Mouse (Mus musculus) embryo, embryonic 10 days (tissue): ENCODE results near the gene Dtnb.
"Not testable (repeated sequence)": the region's sequence is repeated elsewhere in the genome, so short reads cannot be mapped to it uniquely, and the experiment has no call there.

Experiments
- DNase-seq: peaks from one replicate; pipeline ENCODE4 v3.0.0-alpha.2; 2015; ENCODE audit warnings: low spot score

Dtnb gene

DNA sequence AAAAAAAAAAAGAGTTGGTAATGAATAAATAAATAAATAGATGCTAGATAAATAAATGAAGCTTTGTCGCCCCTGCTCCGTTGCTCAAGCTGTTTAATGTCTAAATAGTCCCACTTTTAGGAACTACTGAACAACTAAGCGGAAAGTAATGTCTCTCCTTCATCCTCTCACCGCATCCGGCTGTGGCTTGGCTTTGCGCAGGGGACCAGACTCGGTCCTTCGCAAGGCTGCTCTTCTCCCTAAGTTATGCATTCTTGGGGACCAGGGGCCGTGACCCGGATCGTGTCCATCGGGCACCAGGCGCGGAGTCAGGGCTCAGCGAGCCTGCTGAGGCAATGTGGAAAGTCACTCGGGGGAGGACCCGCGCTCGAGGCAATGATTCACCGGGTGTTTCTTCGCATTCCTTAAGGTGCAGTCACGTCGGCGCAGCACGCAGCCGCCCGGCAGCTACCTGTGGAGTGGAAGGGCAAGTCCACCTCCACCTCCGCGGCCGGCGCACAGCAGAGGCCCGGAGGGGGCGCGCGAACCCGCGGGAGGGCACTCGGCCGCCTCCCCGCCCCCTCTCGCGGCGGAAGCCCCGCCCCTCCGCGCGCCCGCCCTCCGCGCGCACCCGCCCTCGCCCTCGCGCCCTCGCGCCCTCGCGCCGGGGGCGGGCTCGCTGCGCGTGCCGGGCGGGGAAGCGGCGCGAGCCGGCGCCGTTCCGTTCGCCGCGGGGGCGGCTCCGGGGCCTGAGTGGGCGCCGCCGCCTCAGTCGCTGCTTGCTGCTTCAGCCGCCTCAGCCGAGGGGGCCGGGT lies at the start of gene Dtnb:
Gene Dtnb, plus strand, starts transcription at position 595 of the 794 bp plus-strand sequence.
- DNase-seq, result peak; percentile 73

DNA sequence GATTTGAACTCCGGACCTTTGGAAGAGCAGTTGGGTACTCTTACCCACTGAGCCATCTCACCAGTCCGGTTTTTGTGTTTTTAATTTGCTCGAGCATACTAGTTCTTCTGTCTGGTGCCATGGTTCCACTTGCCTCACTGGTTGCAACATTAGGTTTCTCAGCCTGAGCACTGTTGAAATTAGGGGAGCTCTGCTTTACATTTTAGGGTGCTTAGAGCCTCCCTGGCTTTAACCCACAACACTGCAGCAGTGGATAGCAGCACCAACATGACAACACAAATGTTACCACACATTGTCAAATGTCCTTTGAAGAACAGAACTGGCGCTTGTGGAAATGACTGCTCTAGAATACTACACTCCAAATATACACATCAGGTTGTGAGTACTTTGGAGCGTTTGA lies 46.6 kb upstream of the Dtnb start:
- DNase-seq, result no peak

DNA sequence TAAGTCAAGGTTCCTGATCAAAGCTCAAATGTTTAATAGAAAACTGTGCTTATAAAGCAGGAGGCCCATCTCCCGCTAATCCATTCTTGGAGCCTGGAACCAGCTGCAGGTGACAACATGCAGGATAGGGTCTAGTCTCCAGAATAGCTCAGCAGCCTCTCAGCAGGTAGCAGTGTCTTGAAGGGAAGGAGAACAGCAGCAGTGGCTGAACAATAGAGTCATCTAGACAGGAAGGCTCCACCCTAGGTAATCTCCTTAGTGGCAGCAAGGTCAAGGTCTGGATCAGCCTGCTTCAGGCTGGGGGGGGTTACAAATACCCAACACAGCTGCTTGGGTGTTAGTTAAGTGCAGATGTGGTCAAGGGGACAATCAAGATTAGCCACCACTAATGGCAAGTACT lies 36.7 kb upstream of the Dtnb start:
- DNase-seq, result not testable (repeated sequence)

DNA sequence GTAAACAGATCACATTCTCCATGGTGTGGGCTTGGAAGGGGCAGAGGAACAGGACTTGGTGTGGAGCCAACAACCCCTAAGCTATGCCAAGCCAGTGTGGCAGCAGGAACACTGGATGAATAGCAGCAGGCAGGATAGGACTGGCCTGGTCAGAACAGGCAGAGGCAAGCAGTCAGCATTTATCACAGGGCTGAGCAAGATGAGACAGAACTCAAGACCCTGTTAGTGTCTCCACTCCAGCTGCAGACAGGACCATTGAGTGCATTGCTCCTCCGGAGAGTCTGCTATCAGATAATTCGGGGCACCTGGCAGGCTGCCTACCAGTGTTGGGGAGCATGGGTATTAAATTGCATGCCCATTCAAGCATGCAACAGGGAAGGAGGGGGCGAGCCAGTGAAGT lies 34.6 kb upstream of the Dtnb start:
- no peak for DNase-seq

DNA sequence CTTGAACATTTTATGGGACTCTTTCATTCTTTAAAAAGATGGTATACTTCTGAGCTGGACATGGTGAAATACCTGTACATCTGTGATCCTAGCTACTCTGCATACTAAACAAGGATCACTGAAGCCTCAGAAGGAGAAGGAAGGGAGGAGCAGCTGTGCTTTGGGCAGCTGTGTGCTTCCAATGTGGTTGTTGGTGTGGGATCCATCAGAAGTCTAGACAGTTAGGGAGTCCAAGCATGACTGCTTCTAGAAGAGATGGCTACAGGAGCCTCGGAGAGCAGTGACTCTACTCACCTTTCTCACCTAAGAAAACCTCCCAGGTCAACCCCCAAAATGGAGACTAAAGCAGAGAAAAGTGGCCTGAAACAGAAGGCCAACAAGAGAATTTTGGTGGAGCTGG lies 34.1 kb upstream of the Dtnb start:
- no peak for DNase-seq

DNA sequence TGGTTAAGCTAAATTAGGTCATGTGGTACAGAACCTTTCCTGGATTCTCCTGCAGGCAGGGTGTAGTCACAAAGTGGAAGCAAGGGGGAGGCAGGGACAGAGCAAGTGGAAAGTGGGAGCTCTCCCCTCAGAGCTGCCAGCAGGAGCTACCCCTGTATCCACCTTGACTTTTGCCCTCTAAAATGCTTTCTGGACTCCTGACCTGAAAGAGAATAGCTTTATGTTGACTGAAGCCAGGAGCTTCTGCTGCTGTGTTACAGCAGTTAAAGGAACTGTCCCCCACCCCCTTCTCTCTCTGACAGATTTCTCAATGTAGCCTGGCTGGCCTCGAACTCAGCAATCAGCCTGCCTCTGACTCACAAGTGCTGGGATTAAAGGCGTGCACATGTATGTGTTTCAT lies 32.6 kb upstream of the Dtnb start:
- DNase-seq, result no peak

DNA sequence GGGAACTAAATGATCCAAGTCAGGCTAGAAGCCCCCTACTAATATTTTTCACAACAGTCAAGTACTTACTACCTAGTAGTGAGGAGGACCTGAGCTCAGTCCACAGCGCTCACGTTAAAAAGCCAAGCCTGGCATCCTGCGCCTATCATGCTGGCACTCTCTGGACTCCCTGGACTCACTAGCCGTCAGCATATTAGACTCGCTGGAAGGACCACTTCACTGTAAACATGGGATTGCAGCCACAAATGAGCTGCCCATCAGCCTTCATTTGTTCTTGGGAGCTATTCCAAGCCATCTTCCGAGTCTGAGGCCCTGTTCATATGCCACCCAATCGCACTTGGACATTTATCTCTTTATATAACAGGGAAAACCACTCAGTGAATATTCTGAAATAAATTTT lies 31.3 kb upstream of the Dtnb start:
- DNase-seq, result no peak

DNA sequence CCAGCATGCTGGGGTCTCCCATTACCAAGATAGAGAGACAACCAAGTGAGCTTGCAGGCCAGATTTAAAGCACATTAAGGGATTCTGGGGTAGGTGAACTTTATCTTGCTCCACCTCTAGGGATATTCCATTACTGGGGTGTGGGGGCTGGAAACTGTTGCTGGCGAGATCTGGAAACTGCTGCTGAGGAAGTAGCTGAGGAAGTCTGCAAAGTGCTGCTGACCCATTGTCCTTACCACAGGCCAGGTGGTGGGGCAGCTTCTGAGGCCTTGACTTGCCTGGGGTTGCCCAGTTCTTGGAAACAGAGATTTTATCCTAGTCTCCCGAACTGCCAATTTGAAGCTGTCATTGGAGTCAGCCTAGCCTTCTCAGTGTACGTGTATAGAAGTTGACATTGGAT lies 26.7 kb upstream of the Dtnb start:
- DNase-seq, result no peak

DNA sequence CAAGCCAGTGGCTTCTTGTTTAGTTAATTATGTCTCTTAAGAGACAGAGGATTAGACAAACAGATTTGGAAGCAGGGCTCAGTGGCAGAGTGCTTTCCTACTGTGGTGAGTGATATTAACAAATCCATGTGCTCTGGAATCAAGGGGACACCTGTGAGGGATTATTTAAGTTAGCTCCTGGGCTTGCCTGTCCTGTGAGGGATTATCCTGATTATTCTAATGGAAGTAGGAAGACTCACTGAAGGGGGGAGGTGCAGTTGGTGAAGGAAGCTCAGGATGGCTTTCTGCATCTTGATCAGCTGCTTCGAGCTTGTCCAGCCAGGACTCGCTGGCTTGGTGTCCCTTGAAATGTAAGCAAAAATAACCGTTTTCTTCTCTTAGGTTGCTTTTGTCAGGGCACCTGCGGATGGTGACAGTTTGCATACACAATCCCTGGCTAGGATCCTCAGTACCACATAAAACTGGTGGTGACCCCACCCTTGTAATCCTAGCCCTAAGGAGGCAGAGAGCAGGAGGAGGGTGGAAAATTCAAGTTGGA lies 26.0 kb upstream of the Dtnb start:
- DNase-seq, result no peak

DNA sequence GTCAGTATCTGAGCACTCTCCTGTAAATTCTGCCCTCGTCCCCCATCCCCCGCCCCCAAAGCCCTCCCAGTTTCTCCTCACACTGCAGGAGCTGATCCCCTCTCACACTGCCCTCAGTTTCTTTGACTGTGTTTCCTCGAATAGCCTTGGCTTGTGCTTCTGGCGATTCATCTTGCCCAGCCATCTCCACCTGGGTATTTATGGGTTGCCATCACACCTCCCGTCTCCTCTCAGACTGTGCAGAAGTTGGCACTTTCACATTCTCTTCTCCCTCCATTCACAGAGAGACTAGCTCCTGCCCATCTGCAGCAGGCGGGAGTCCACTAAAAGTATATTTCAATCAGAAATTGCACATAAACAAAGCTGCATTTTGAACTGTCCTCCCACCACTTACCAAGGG lies 25.4 kb upstream of the Dtnb start:
- no peak for DNase-seq

DNA sequence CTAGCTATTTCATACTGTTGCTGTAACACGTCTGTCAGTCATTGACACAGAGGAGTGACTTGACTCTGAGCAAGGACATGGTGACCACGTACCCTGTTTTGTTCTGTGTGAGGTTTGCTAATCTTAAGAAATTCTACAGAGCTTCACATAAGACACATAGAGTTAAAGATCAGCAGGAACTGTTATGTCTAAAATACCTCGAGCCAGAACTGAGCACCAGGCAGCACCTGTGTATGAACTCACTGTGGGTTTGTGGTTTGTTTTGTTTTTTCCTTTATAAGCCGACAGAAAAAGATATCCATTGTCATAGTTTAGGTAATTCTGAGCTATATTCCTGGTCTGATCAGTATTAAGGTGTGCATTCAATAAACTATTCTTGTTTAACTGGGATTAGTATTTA lies 24.7 kb upstream of the Dtnb start:
- DNase-seq, result no peak

DNA sequence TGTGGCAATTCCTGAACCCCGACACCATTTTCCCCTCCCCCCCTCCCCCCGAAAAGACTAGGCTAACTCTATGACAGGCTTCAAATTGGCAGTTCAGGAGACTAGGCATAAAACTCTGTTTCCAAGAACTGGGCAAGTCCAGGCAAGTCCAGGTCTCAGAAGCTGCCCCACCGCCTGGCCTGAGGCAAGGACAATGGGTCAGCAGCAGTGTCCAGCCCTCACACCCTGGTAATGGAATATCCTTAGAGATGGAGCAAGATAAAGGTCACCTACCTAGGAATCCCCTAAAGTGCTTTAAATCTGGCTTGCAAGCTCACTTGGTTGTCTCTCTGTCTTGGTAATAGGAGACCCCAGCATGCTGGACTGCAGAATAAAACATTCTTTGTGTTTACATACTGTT lies 24.3 kb upstream of the Dtnb start:
- DNase-seq, result no peak

DNA sequence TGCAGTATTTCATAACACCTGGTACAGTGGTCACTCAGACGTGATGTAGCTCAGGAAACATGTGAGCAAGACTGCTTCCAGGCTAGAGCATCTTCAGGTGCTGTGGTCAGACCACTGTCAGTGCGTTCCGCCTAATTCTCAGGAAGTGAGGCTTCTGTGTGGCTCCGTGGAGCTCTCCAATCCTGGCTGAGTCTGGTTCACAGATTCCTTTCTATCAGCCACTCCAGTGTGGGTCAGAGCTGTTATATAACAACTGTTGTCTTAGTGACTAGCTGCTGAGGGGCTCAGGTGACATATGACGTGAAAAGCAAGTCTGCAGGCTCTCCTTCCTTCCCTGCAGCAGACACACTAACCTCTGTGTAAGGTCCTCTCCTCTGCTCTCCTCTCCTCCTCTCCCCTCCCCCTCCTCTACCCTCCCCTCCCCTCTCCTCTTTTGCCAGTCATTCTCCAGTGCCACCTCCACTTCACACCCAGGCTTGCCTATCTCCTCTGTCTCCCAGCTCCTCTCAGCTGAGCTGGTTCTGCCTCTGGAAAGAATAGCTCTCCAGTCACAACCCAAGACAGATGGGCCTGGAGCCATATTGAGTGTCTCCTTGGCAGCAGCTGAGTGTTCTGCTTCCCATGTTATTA lies 23.5 kb upstream of the Dtnb start:
- DNase-seq, result no peak

DNA sequence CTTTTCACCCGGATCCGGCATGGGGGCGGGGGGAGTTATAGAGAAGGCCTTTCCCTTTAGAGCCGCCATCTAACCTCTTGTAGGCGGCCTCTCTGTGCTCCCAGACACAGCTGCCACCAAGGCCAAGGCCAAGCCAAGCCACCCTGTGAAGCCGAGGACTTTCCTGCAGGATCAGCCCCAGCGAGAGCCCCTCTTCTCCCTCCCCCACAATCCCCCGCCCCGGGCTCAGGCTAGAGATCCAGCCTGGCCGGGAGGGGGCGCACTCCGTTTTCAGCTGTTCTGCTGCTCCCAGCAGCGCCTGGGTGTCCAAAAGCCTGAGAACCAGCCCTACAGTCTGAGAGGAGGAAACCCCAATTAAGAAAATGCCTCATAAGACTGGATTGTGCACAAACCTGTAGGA lies 21.9 kb upstream of the Dtnb start:
- peak; percentile 57 for DNase-seq

DNA sequence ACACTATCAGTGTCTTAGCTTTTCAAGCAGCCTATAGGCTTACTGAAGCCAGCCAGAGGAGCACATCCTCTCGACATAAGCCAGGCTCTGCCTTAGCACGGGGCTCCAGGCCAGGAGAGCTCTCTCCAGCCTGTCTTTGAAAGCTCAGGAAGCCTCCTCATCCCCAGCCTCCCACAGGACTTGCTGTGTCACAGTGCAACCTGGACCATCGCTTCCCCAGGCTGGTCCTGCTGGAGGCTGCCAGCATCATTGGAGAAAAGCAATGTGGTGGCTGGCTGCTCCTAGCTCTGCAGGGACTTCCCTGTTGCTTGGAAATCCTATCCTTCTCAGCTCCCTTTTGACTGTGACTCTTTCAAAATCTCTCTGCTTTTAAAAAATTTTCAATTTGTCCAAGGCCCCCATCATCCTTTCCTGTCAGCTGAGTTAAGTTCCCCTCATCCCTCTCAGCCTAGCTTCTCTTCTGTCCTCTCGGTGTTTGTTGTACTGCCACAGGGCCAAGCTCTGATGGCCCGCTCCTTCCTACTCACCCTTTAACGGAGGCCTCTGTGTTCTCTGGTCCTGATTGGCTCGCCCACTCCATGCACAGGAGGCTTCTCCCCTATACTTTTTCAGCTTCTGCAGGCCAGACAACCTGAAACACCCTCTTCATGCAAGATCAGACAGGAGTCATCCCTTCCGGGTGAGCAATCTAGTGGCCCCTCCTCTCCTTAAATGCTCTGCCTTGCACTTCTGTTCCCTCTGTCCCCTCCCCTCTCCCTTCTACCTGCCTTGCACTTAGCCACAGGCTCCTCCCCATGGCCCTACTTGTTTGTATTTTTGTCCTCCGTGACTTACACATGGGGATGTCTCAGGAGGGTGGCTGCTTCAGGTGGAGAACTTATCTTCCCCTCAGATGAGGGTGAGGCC lies 14.5 kb upstream of the Dtnb start:
- DNase-seq, result no peak

DNA sequence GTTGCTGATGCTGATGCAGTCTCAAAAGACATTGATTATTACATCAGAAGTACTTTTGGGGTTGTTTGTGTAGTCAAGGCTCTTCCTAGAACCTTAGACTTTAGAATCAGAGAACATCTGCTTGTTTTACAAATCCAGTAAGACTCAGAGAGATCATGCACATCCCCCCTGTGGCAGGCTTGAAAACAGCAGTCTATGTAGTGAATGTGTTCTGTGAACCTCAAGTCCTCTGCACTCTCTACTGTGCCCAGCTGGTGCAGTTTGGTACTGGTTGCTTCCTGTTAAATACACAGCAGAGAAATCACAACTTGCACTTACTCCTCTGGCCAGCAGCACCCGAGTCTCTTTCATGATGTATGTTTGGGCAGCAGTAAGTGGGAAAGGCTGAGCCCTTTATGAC lies 11.6 kb upstream of the Dtnb start:
- DNase-seq, result peak; percentile 68

DNA sequence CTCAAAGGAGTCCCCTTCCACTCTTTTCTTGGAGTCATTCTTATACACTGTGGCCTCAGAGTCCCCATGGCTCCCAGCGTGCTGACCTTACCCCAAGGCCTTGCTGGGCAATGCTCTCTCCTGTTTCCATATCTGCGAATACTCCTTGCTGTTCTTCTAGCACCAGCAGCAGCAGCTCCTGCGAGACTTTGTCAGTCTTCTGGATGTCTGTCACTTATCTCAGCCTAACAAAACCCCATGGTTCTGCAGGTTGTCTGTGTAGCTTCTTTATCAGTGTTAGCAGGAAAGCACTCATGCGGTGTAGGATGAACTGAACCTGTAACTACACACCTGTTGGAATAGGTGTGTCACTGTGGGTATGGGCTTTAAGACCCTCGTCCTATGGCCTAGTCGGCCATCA lies 11.1 kb upstream of the Dtnb start:
- no peak for DNase-seq

DNA sequence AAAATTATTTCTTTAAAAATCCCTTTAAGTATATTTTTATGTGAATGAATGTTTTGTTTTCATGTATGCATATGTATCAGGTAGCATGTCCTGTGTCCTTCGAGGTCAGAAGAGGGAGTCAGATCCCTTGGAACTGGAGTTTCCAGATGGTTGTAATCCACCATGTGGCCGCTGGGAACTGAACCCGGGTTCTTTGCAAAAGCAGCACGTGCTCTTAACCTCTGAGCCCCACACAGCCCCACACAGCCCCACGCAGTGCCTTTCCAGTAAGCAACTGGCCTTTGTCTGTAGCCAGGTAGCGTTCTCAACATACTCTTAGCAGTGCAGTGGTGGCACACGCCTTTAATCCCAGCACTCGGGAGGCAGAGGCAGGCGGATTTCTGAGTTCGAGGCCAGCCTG lies 9.4 kb upstream of the Dtnb start:
- no peak for DNase-seq

DNA sequence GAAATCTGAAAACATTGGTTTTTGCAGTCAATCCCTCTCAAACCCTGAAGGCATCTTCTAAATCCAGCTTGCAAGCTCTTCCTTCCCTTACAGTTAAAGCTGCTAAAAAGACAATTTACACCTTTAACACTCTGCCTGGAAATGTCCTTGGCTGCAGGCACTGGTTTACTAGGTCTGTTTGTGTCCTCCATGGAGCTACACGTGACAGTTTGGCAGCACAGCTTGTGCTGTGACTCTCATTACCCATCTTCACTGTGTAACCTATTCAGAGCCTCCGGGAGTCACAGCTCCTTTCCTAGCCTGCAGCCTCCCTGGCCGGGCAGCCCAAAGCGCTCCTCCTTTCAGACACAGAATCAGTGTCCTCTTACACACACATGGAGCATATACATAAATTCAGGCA lies 8.5 kb upstream of the Dtnb start:
- no peak for DNase-seq

DNA sequence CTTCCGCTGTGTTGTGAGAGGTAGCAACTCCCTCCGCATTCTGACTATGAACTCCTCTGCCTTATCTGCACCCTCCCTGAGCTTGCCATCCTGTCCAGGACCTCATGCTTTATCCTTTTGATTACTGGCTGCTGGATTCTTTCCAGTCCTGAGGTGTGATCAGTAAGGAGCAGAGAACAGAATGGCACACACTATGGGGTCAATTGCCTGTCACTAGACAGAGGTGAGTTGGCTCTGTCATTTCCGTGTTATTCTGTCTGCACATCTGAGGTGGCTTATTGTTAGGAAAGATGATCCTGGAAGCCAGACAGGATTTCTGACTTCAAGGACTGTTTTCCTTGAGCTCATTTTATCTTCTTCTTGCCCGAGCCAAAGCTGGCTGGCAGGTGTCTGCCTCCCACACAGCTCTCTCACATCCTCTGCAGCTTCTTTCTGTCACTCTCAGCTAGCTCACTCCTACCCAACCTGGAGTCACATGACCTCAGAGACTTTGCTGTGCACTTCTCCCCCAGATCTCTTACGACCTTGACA lies 3.7 kb upstream of the Dtnb start:
- no peak for DNase-seq

DNA sequence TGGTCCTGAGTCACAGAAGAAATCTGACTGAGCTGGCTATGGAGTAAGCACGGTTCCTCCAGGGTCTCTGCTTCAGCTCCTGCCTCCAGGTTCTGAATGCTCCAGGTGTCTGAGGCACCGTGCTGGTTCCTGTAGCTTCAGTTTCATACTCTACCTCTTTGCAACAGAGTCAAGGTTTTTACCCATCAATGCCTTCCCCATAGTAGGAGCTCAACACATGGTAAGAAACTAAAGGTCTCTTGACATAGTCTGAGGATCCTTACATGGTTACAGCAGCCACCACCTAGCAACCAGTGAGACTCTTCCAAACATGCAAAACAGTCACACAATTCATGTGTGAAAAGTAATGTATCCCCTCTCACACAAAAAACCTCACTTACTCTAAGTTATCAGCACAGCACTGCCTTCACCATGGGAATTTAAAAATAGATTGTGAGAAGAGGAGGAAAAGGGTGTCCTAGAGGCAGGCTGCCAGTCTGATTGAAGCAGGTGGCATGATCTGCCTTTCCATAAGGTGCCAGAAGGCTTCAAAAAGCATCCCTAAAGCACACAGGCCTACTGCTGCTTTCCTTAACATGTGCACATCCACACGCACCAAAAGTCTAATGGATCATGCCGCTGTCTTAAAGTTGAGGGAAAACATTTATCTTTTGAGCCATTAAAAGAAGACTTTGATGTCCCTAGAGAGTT lies 1.3 kb upstream of the Dtnb start:
- no peak for DNase-seq
